Mouse (Mus musculus): ENCODE measurements at regions not wholly inside any gene's neighbourhood (a gene's known extent, or its start where the extent isn't known, plus 50 kb on each side); places are given as distances from the start of the nearest gene placed in this dataset.

DNA sequence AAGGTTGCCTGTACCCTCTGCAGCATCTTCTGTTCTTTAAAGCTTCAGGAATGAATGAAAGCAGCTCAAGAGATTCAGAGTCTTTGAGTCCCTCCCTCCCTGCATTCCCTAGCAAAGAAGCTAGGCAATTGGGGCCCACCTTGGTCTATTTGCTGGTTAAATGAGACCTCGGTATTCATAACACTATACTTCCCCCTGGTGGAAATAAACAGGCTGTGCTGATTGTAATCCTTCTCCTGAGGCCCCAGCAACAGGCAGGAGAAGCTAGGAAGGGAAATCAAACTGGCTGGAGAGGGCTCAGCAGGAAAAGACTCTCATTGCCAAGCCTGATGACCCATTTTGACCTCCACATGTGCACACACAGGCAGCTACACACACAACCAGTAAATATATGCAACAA lies 137.1 kb downstream of the Sh3bp4 start:
- intact Hi-C loops (cut with DNase I): loop anchor here (5.0 kb wide), 1 partner anchor 850 kb away; no protein-coding TSS in a partner anchor
- peak in 1 of 2 experiments; percentile 47 for DNase-seq (ENCODE audit: low spot score in 2 of 2)

DNA sequence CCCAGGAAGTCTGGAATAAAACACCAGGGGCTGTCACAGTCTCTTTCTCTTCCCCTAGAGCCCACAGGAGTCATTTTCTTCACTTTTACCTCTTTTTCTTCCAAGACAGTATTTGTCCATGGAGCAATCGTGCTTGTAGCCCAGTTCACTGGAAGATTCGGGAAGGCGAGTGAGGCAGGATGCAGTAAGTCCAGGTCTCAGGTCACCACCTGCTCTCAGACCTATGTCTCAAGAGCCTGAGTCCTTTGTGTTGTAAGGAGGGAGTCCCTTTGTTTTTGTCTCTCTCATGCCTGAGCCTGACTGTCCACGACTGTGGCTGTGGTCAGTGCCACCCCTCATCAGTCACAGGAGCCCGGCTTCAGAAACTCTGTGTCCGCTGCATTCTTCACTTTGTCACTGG lies 140.9 kb downstream of the Sh3bp4 start:
- DNase-seq (ENCODE audit: low spot score in 2 of 2): no peak
- intact Hi-C loops (cut with DNase I): no loop called here

DNA sequence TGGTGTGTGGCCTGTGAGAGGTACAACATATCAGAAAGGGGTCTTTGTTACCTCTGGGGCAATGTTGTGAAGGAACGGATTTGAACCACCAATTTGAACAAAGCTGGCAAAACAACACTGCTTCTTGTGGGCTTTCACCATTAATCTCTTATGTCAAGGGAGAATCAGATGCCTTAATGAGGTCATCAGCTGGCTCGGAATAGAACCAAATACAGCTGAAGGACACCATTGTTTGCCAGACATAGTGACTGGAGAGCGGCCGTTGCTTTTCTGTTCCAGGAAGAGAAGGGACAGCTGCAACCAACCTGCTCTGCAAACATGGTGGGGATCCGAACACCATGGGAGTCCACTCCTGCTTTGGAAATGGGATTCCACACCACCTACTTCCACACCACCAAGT lies 158.2 kb downstream of the Sh3bp4 start:
- intact Hi-C loops (cut with DNase I): no loop called here
- DNase-seq (ENCODE audit: low spot score in 2 of 2): no peak

DNA sequence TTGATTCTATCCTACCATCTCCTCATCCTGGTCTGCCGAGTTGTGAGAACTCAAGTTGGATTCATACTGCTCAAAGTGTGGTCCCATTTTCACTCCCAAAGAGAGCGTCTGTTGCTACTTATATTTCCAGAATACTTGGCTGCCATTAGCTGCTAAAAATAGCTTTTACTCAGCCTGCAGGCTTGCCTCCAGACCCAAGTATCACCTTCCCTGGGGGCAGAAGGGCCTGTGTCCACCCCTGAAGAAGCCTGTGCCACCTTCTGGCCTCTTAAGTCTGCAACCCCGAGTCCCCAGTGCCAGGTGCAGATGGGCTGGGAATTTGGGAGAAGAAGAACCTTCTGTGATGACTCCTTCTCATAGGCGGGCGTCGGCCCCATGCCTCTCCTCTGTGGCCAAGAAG lies 161.5 kb downstream of the Sh3bp4 start:
- DNase-seq (ENCODE audit: low spot score in 2 of 2): no peak
- intact Hi-C loops (cut with DNase I): loop anchor here (5.0 kb wide), 1 partner anchor 171 kb away; no protein-coding TSS in a partner anchor

DNA sequence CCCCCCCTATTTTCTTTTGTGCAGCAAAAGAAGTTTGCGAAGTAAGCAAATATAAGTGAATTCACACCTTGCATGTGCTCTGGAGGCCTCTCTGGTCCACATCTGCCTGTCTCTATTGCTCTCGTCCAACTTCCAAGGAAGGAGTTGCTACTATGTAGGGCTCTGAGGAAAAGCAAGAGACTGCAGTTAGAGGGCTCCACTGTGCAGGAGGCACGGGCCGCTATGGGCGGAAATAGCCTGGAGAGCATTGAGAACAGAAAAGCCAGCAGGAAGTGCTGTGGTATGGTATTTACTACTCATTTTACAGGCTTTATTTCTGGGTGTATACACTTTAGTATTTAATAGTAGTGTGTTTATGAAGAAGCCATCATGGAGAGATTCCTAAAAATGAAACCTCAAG lies 162.2 kb downstream of the Sh3bp4 start:
- intact Hi-C loops (cut with DNase I): loop anchor here (5.0 kb wide), 1 partner anchor 170 kb away; no protein-coding TSS in a partner anchor
- DNase-seq (ENCODE audit: low spot score in 2 of 2): no peak

DNA sequence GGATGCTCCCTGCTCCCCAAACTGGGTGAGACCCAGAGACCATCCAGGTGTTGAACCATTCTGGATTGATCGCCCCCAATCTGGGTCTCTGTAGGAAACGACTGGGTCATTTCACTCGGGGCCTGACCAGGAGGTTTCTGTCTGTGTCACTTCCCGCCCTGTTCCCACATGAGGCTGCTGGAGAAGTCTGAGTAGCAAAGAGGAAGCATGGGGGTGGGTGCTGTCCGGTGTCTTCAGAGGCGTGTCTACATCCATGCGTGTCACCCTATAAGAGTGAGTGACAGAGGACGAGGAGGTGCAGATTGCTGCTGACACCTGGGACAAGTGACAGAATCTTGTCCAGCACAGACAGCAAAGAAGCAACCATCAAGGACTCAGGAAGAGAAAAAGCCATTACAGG lies 164.7 kb downstream of the Sh3bp4 start:
- intact Hi-C loops (cut with DNase I): loop anchor here (1.0 to 5.0 kb wide), 6 partner anchors 67 to 392 kb away; partner anchors contain the start of gene Agap1
- DNase-seq (ENCODE audit: low spot score in 2 of 2): no peak

DNA sequence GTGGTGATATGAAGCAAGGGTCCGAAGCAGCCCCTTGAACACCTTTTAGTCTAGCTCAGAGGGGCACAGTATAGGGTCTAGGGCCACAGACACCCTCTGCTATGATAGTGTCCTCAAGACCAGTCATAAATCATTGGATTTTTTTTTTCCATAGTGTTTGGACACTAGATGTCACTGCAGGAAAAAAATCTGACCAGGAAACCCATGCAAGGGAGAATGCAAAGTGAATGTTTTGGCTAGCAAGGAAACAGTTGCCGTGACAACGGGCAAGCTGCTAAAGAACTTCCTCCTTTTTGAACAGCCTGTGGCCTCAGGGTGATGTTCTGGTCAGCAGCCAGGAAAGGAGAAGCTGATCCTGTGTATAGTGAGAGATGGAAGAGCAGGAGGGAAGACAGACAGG lies 165.1 kb downstream of the Sh3bp4 start:
- intact Hi-C loops (cut with DNase I): loop anchor here (1.0 to 5.0 kb wide), 5 partner anchors 67 to 392 kb away; partner anchors contain the start of gene Agap1
- DNase-seq (ENCODE audit: low spot score in 2 of 2): peak; percentile 75 to 87

DNA sequence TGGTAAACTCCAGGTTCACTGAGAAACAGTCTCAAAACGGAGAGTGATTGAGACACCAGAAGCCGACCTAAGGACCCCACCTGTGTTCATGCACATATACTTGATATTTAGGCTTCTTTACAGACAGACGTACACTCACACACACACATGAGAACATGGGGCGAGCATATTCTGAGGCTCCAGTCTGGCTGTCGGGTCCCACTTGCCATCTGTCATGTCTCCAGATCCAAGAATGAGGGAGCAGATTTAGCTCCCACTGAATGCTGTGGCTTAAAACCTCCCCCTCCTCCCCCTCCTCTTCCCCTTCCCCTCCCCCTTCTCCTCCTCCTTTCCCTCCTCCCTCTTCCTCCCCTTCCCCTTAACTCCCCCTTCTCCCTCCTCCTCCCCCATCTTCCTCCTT lies 167.5 kb downstream of the Sh3bp4 start:
- intact Hi-C loops (cut with DNase I): loop anchor here (5.0 kb wide), 4 partner anchors 65 to 390 kb away; partner anchors contain the start of gene Agap1
- peak; percentile 28 to 69 for DNase-seq (ENCODE audit: low spot score in 2 of 2)

DNA sequence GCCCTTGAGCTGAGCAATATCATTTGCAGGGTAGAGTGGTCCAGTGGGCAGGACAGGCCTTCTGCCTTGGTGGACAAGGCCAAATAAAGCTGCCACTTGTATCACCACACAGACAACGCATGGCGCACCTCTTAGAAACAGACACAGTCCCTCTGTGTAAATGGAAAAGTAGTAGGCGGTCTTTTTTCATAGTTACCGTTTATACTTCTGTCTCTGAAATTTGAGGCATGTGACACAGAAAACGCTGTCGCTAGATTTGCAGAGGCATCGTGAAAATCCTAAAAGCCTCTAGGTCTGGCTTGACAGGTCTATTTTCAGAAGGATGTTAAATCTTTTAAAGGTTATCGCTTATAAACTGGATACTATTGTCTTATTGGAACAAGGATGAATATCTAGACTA lies 174.4 kb downstream of the Sh3bp4 start:
- intact Hi-C loops (cut with DNase I): no loop called here
- peak in 1 of 2 experiments; percentile 58 for DNase-seq (ENCODE audit: low spot score in 2 of 2)

DNA sequence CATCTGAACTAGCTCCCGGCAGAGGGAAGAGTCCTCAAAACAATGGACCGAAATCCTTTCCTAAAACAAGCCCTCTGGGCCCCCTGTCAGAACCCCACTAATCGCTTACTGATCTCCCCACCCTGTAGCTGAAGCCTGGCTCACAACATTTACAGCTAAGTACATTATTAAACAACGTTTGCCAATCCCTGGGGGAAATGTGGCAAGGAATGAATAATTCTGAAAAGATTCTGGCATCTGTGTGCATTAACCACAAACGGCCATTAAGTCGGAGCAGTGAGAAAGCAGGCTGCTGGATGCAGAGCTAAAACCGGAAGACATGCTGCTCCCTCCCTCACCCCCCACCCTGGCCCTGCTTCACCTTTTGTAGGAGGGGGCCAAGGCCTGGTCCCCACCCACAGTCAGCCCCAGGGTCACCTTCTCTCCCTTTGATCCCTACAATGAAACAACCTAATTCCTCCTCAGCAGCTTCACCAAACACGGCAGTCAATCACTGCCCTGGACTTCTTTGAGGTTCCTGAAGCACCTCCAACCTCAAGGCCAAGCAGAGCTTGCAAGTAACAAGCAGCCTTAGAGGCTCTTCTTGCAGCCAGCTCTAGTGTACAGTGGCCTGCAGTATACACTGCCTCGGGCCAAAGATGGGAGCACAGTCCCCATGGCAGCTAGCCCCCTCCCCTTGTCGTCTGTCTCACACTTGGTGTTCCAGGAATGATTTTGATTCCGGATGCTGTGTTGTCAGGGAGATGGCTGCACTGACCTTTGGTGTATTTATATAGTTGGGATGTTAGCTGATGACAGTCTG lies 175.2 kb downstream of the Sh3bp4 start:
- DNase-seq (ENCODE audit: low spot score in 2 of 2): no peak
- intact Hi-C loops (cut with DNase I): no loop called here

DNA sequence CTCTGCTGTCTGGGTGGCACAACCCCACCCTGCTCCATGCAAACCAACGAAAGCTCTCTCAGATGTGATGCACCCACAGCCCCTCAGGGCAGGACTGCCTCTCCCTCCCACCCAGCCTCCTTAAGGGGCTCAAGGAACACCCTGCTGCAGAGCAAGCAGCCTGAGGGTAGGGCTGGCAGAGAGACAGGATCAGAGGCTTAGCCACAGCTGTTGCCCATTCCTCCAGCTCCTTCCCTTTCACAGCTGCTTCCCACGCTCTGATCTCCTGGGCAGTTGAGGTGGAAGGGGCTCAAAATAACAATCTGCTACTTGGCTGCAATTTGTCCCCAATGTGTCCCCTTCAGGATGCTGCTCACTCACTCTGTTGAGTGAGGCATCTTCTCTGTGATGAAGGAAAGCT lies 181.5 kb downstream of the Sh3bp4 start:
- intact Hi-C loops (cut with DNase I): no loop called here
- no peak for DNase-seq (ENCODE audit: low spot score in 2 of 2)

DNA sequence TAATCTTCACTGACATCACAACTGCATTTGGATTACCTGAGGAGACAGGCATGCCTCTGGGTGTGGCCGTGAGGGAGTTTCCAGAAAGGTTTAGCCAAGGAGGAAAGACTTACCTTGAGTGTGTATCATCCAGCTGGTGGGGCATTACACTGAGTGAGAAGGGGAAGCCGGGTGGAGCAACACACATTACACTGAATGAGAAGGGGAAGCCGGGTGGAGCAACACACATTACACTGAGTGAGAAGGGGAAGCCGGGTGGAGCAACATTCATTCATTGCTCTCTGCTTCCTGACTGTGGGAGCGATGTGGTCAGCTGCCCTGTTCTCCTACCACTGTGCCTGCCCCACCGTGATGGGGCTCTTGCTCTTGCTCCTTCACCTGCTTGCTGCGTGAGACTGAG lies 182.3 kb downstream of the Sh3bp4 start:
- intact Hi-C loops (cut with DNase I): no loop called here
- no peak for DNase-seq (ENCODE audit: low spot score in 2 of 2)

DNA sequence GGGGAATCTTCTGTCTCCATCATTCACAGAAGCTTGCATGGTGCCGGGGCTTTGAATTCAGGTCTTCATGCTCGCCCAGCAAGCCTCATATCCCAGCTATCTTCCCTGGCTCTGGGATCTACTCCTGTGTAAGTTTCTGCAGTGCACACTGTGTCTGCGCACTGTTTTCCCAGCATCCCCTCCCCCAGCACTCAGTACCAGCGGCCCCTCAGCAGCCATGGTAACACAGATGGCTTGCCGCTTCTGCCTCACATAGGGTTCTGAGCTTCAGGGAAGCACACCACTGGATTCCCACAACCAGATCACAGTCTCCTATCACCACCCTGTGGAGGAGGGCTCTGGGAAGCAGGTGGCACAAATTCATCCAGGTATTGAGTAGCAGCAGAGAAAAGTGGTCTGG lies 187.7 kb downstream of the Sh3bp4 start:
- DNase-seq (ENCODE audit: low spot score in 2 of 2): no peak
- intact Hi-C loops (cut with DNase I): no loop called here

DNA sequence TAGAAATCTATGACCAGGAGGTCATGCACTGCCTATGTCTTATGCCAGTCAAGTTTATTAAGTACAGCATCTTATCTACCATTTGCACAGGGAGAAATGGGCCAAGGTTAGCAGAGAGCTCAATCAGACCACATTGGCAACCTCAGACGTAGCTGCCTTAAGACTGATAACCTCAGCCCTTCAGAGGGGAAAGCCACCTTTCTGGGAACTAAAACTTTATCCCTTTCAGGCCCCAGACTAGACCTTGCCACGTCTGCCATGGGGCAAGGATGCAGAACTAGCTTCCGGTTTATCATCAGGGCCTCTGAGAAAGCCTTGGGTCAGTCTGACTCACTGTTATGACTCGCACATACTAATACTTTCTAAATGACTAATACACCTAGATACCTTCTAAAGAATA lies 188.8 kb upstream of the Agap1 start:
- intact Hi-C loops (cut with DNase I): no loop called here
- no peak for DNase-seq (ENCODE audit: low spot score in 2 of 2)

DNA sequence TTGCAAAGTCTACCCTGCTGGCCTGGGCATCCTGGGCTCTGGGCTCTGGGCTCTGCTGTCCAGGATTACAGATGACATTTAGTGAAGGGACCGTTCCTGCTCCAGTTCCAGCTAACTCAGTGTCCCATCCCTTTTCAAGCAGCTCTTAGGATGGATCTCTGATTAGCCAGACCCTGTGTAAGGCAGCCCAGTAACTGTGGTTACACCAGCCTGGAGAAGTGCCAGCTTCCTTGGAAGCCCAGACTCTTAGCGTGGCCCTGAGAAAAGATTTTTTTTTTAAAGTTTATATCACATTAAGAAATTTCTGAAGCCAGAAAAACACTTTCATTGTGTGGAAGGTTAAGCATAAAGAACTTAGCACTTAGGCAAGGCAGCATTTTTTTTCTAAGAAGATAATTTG lies 185.8 kb upstream of the Agap1 start:
- no peak for DNase-seq (ENCODE audit: low spot score in 2 of 2)
- intact Hi-C loops (cut with DNase I): no loop called here

DNA sequence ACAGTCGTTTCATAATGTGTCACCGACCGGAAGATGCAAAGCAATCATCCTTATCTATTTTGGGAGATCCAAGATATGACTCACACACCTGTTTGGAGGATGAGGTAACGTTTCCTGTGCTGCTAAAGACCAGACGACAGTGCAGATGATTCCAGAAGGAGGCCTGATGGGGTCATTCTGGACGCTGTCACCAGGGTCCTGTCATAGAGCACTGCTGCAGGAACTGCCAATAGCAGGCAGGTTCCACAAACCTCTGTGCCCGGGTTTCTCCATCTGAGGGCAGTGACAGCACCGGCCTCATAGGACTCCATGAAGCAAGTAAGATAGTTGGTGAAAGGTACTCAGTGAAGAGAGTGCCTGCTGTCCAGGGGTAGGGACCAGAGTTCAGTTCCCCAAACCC lies 182.9 kb upstream of the Agap1 start:
- intact Hi-C loops (cut with DNase I): no loop called here
- DNase-seq (ENCODE audit: low spot score in 2 of 2): no peak

DNA sequence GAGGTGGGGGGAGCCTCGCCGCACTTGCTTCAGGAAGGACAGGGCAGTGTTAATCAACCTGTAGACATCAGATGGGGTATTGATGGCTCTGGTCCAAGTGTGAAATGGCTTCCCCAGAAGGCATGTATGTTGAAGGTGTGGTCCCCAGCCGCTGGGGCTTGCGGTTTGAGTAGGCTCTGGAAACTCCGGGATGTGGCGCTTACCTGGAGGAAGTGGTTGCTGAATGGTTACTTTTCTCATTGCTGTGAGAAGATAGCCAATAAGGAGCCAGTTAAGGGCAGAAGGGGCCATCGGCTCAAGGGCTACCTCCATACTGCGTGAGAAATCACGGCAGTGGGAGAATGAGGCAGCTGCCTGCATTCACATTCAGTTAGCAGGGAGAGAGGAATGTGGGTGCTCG lies 181.6 kb upstream of the Agap1 start:
- DNase-seq (ENCODE audit: low spot score in 2 of 2): no peak
- intact Hi-C loops (cut with DNase I): no loop called here

DNA sequence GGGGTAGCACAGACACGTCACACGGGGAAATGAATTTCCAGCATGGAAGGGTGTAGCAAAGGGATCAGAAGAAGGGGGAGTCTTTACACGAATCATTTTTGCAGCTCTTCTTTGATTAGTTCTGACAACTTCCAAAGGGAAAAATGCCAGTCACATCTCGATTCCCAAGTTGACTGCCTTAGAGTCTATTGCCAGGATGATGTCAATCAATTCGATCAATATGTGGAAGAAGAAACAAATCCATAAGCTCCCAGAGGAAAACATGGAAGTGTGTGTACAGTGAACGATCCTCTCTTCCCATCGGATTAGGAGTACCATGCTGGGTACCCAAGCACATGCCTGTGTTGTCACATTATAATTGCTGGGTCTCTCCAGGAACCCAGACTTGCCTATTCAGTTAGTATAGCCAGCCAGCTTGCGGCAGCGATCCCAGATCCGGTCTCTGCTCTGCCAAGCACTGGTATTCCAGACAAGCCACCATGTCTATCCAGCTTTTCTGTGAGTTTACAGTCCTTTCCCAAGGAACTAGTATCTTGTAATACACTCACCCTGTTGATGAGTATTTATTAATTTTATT lies 180.7 kb upstream of the Agap1 start:
- no peak for DNase-seq (ENCODE audit: low spot score in 2 of 2)
- intact Hi-C loops (cut with DNase I): no loop called here

DNA sequence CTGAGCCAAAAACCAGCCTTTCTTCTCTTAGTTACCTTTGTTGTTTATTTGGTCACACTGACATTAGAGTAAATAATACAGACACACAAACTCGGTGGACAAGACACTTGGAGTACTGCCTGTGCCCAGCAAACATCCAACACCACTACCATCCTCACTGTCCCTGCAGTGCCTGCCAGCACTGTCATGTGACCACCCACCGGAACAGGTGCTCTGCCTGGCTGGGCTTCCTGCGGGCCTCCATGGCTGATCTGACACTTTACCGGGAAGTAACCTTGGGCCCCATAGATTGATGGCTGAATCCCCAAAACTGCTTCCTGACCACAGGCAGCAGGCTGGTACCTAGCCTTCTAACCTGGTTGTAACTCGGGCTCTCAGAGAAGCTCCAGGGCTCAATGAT lies 175.2 kb upstream of the Agap1 start:
- intact Hi-C loops (cut with DNase I): no loop called here

DNA sequence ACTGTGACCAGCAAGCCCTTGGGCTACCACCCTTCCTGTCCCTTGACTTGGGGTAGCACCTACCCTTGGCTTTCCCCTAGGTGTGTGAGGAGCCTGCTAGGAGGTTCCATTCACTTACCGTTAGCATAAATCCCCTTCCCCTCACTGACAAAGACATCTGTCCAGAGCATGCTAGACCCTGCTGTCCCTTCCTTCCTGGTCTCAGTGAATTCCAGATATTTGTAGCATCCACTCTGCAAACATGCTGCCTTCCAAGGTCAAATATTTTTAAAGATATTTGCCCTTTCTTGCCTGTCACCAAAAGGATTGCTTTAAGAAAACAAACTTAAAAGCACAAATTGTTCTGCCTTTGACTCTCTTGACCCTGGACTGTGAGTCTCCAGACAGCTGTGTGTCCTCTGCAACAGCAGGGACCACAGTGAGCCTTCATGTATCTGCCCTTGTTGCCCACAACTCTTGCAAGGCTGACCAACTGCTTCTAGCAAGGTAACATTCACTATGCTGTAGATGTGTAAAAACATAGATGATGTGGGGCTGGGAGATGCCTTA lies 173.4 kb upstream of the Agap1 start:
- intact Hi-C loops (cut with DNase I): no loop called here
- no peak for DNase-seq (ENCODE audit: low spot score in 2 of 2)

More for the DNA sequence above, 175.2 kb upstream of the Agap1 start:
- DNase-seq (ENCODE audit: low spot score in 2 of 2): no peak

DNA sequence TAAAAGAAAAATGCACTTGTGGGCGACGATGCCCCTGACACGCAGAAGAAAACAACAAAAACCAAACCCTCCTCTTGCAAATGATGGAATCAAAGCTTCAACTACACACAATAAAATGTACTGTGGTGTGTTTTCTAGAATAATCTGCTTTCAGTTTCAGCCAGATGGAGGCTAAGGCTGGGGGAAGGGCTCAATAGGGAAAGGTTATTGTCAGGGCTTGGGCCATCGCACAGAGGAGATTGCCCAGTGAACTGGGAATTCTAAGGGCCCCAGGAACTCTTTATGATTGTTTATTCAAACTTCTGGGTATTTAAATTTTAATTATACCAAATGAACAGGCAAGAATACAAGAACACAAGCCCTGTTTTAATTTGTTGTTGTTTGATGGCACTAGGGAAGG lies 169.6 kb upstream of the Agap1 start:
- intact Hi-C loops (cut with DNase I): no loop called here
- no peak for DNase-seq (ENCODE audit: low spot score in 2 of 2)

Measured in left cerebral cortex, postnatal 25 days (tissue).